ENCODE assay signal across 16 mouse cellular contexts in genomic region chr4:57236513-57236912, GRCm38 (mm10).
DNase-seq lines count a peak whose midpoint lies in the region; ATAC-seq and TF ChIP-seq lines count a peak whose summit lies in the region.
"Had no signal": no experiment of that assay in that cellular context is flagged by ENCODE, and none has a peak within 500 bp of the region (broad histone marks: within the 10 kb centered on the region; RNA-seq: fewer than 3 reads in every experiment).

No protein-coding gene starts in this region.

- H3K9ac ChIP-seq in MEL (ENCODE audit: control insufficient read depth, low read depth, low read length, poor library complexity, severe bottlenecking) = no peak overlapping the region
- no peak overlapping the region for H3K9ac ChIP-seq in heart, embryonic 16.5 days (ENCODE audit: low read length)
- H3K9ac ChIP-seq: forebrain, postnatal 0 days; liver, embryonic 14.5 days had no signal

- TF ChIP-seq POLR2A in MEL (IDR thresholded peaks at IDR 0.05; ENCODE audit: control insufficient read depth in 1 of 2, insufficient read depth in 1 of 2, low read depth in 1 of 2, low read length in 2 of 2, poor library complexity in 1 of 2) = no peak
- TF ChIP-seq POLR2A in brain, embryonic 14.5 days (IDR thresholded peaks at IDR 0.05; ENCODE audit: borderline replicate concordance, extremely low read depth, insufficient read depth, insufficient read length, poor library complexity, severe bottlenecking) = no peak

- peaks cover 0 to 2% of the 10 kb centered on the region in 2 experiments; a peak in 1 of 4 replicates for H3K4me1 ChIP-seq in MEL (ENCODE audit: control insufficient read depth in 1 of 2, insufficient read depth in 2 of 2, low read length in 2 of 2)
- peaks cover 22% of the 10 kb centered on the region for H3K4me1 ChIP-seq in heart, embryonic 16.5 days (ENCODE audit: control insufficient read depth, insufficient read depth, low read length)

- ATAC-seq in heart, embryonic 16.5 days (replicated peaks; ENCODE audit: extremely low read depth, insufficient read depth, low FRiP score) = peak; percentile 52
- ATAC-seq: CD4-positive, CD25-positive, alpha-beta regulatory T cell, adult 4 months; forebrain, postnatal 0 days had no signal

- no peaks in the 10 kb centered on the region for H3K9me3 ChIP-seq in MEL (replicated peaks; ENCODE audit: insufficient read depth, low read length)
- no peaks in the 10 kb centered on the region for H3K9me3 ChIP-seq in heart, embryonic 16.5 days (replicated peaks; ENCODE audit: control insufficient read depth, low read length)

- peak in 1 of 2 experiments; percentile 47; a peak in 1 of 4 replicates for TF ChIP-seq EP300 in MEL (IDR thresholded peaks at IDR 0.05; ENCODE audit: low read depth in 1 of 2, low read length in 2 of 2)

- H3K4me3 ChIP-seq in MEL (ENCODE audit: control insufficient read depth in 1 of 2, insufficient read depth in 1 of 2, low read depth in 2 of 2, low read length in 2 of 2) = no peak overlapping the region
- no peak overlapping the region for H3K4me3 ChIP-seq in heart, embryonic 16.5 days (ENCODE audit: low read length)

- H3K27me3 ChIP-seq in MEL (ENCODE audit: control insufficient read depth in 1 of 2, insufficient read depth in 2 of 2, low read length in 2 of 2) = no peaks in the 10 kb centered on the region
- no peaks in the 10 kb centered on the region for H3K27me3 ChIP-seq in heart, embryonic 16.5 days (ENCODE audit: control insufficient read depth, insufficient read depth, low read length)

- intact Hi-C loops in heart, postnatal 36 days (cut with DNase I) = no loop called here
- intact Hi-C loops in left cerebral cortex, postnatal 10 days (cut with DNase I) = no loop called here

- H3K27ac ChIP-seq in MEL (ENCODE audit: control insufficient read depth, low read depth, low read length) = no peak overlapping the region
- H3K27ac ChIP-seq in heart, embryonic 16.5 days (ENCODE audit: low read length) = peak overlapping the region; percentile 82
- H3K27ac ChIP-seq: liver, embryonic 14.5 days; macrophage had no signal

- WGBS in heart, embryonic 16.5 days = 38% methylated on average over 5 of the region's 5 CpGs

- no peaks in the 10 kb centered on the region for H3K79me2 ChIP-seq in MEL (ENCODE audit: control insufficient read depth, insufficient read depth, low read length, poor library complexity)

- H3K36me3 ChIP-seq in MEL (ENCODE audit: control insufficient read depth in 1 of 2, insufficient read depth in 2 of 2, low read length in 2 of 2) = peaks cover 0 to 2% of the 10 kb centered on the region in 2 experiments; a peak in 1 of 4 replicates
- H3K36me3 ChIP-seq in heart, embryonic 16.5 days (ENCODE audit: control insufficient read depth, insufficient read depth) = no peaks in the 10 kb centered on the region

- TF ChIP-seq CTCF in MEL (IDR thresholded peaks at IDR 0.05 in 2 of 3, conservative IDR thresholded peaks at IDR 0.05 in 1 of 3; ENCODE audit: control insufficient read depth in 1 of 3, insufficient read depth in 1 of 3, low read depth in 2 of 3, low read length in 3 of 3, poor library complexity in 1 of 3, severe bottlenecking in 1 of 3) = no peak
- TF ChIP-seq CTCF in brain, embryonic 14.5 days (IDR thresholded peaks at IDR 0.05; ENCODE audit: borderline replicate concordance, extremely low read depth, insufficient read depth, insufficient read length) = no peak

- peak; percentile 65 to 80 for DNase-seq in heart, adult 18-20 months
- DNase-seq in heart, postnatal 36 days = no peak
- peak; percentile 56 for DNase-seq in MEL (ENCODE audit: low read depth, low spot score)
- DNase-seq in brain, embryonic 14.5 days (ENCODE audit: low read depth) = peak; percentile 53
- no peak for DNase-seq in right cerebral cortex, postnatal 10 days (ENCODE audit: low spot score in 2 of 2)
- no peak for DNase-seq in left cerebral cortex, postnatal 10 days (ENCODE audit: extremely low spot score in 1 of 2, low spot score in 2 of 2)
- DNase-seq in kidney, postnatal 14 days = no peak
- DNase-seq: adrenal gland, postnatal 25 days; cerebellum, adult 11 months; forebrain, postnatal 0 days; kidney, adult 8-10 months; left cerebral cortex, postnatal 4 days had no signal

- TF ChIP-seq RAD21 in MEL (IDR thresholded peaks at IDR 0.05; ENCODE audit: low read depth, low read length) = no peak

- no peak overlapping the region; the same call in 1 of the 2 replicates for H3K4me2 ChIP-seq in heart, embryonic 16.5 days (ENCODE audit: low read depth, low read length)

TF ChIP-seq in MEL, 35 proteins besides CTCF, POLR2A, EP300 and RAD21:
- TF ChIP-seq CHD1 (IDR thresholded peaks at IDR 0.05; ENCODE audit: low read depth, low read length) (no peak), MEF2A (IDR thresholded peaks at IDR 0.05; ENCODE audit: extremely low read depth, insufficient replicate concordance, low read depth, low read length, poor library complexity, severe bottlenecking) (peak; percentile 57; the same call in 1 of the 2 replicates), MXI1 (IDR thresholded peaks at IDR 0.05; ENCODE audit: low read depth, low read length) (peak; percentile 34; the same call in 1 of the 2 replicates), USF1 (IDR thresholded peaks at IDR 0.05; ENCODE audit: low read depth, low read length) (peak; percentile 40; the same call in 1 of the 2 replicates), TBP (IDR thresholded peaks at IDR 0.05; ENCODE audit: low read depth, low read length) (no peak)

Comparison
In these comparisons a context has a peak if more than half of its experiments do, and no peak if none do; other contexts are left out.
1. DNase-seq: peak in heart, adult 18-20 months (2 of 2), MEL (single experiment) and brain, embryonic 14.5 days (single experiment); none in heart, postnatal 36 days (0 of 2), right cerebral cortex, postnatal 10 days (0 of 2), left cerebral cortex, postnatal 10 days (0 of 2) and kidney, postnatal 14 days (single experiment).